Mouse (Mus musculus) mature B cell (primary cell): Measurements from ENCODE around the gene Gkap1.

Experiments used
- in situ Hi-C: fragments of 300-500 bp; cut with MboI; formaldehyde crosslinking; loops from 2 replicates; pipeline ENCODE4 v1.14.3; 2019

The Gkap1 gene

DNA sequence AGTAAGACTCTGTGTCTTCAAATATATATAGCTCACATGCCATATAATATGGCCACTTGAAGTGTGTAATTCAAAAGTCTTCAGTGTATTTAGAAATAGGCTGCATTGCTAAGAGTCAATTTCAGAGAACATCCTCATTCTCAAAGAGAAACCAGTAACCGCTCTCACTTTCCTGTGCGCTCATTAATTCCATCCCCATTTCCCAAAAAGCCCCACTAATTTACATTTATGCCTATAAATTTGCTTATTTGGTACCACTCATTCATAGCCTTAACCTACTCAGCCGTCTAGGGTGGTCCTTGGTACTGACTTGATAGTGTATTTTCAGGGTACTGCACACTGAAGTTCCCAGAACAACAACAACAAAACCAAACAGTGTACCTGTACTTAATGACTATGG is 73.6 kb downstream of the Gkap1 start:
- in situ Hi-C loops = no loop called here

GRCm38 (mm10) chr13:58201343-58201742 is 74.2 kb downstream of the Gkap1 start:
- in situ Hi-C loops = no loop called here

- in situ Hi-C loops = no loop called here
These were observed 77.4 kb downstream of the Gkap1 start for GRCm38 (mm10) chr13:58197981-58198640.

DNA sequence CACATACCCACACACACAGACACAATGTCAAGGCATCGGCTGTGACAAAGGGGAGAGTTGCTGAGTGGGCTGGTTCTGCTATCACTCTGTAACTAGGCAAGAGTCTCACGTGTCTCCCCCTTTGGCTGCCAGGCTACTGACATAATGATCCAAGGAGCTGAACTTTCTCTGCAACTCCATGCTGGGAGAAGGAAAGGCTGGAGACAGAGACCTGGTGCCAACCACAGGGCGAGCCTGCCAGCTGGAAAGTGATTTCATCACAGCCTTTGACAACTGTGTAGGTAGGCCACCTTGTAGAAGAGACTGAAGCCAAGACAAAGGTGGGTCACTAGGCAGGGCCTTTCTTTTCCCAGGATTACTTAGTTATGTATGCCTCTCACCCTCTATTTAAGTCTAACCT is 78.3 kb downstream of the Gkap1 start:
- in situ Hi-C loops = no loop called here

- in situ Hi-C loops = no loop called here
These were observed 80.6 kb downstream of the Gkap1 start for GRCm38 (mm10) chr13:58194908-58195307.

DNA sequence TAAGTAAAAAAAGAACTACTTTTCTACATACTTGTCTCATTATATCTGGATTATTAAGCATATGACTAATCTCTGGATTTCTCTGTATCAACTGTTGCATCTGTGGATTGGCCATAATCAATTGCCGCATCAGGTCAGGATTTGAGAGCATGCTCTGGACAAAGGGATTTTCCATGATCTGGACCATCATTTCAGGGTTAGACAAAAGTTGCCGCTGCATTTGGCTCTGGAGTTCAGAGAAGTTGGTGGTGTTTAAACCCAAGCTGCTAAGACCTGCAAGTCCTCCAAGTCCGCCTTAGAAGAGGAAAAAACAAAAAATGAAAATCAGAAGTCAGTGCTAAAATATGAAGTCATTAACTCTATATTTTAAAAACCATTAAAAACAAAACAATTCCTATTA is 82.3 kb downstream of the Gkap1 start:
- in situ Hi-C loops = no loop called here

DNA sequence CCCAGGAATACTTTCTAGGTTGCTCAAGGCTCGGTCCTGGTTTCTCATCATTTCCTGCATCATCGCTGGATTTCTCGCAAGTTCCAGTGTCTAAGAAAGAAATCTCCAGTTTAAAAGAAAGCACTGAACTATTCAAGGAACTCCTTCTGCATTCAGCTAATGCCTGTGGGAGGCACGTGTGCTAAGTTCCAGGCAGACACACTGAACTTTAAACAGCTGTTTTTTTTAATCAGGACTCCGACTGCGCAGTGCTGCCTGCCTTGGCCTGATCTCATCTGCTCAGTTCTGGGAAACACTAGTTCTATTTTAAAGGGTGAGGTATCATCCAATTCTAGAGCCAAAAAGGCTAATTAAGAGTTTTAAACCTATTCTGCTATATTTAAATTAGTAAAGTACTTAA is 83.4 kb downstream of the Gkap1 start:
- in situ Hi-C loops = no loop called here

DNA sequence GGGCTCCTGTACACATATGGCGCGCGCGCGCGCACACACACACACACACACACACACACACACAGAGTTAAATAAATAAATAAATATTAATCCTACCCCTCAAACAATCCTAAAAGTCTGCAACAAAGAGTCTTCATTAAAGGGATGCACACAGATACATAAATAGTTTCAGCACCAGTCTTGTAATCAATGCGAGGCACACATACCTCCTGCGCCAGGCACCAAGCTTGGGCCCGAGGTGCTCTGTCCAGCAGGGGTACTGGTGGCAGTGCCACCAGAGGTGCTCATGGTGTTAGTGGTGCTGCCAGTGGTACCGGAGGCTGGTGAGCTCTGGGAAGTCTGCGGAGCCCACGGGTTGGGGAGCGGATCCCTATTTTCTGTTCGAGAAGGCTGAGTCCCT is 84.0 kb downstream of the Gkap1 start:
- in situ Hi-C loops = no loop called here

DNA sequence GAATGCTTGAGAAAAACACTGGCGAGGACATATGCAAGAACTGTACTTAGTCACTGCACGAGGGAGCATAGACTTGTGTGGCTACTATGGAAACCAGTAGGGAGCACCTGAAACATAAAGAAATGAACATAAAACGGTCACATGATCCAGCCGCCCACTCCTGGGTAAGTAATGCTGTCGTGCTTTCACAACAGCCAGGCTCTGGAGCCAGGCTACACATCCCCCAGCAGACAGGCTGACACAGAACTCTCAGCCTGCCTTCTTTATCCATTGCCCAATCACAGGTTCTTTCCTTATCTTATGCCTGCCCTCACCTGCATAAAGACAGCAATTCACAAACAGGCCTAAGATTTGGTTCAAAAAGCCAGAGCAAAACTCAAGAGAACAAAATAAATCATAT is 86.0 kb downstream of the Gkap1 start:
- in situ Hi-C loops = loop anchor here (5.0 kb wide), 1 partner anchor 43 kb away; no protein-coding TSS in a partner anchor

GRCm38 (mm10) chr13:58188412-58188811 is 87.1 kb downstream of the Gkap1 start:
- in situ Hi-C loops = loop anchor here (5.0 kb wide), 1 partner anchor 44 kb away; no protein-coding TSS in a partner anchor

GRCm38 (mm10) chr13:58187751-58188150 is 87.7 kb downstream of the Gkap1 start:
- in situ Hi-C loops = loop anchor here (5.0 kb wide), 1 partner anchor 45 kb away; no protein-coding TSS in a partner anchor

GRCm38 (mm10) chr13:58186281-58186680 is 89.2 kb downstream of the Gkap1 start:
- in situ Hi-C loops = loop anchor here (5.0 kb wide), 1 partner anchor 46 kb away; no protein-coding TSS in a partner anchor

DNA sequence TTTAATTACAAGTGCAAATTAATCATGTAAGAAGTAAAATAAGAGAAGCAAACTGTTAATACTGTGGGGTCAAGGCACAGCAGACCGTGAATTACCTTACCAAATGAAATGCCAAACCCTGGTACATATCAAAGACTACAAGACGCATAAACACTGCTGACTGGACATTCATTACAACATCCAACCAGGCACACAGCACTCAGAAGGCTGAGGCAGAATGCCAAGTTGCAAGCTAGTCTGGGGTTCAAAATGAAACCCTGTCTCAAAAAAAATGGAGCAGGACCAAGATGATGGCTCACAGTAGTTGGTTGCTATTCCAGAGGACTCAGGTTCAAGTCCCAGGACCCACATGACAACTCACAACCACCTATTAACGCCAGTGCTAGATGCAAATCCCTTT is 91.4 kb downstream of the Gkap1 start:
- in situ Hi-C loops = no loop called here
